Mouse (Mus musculus) B cell, adult 2 months (primary cell): ENCODE measurements around the gene Fgd3.

Experiments used
- DNase-seq, 2 experiments: peaks; one replicate each; pipeline ENCODE4 v3.0.0; 2022

Gene Fgd3

GRCm38 (mm10) chr13:49341012-49341830, 21.1 kb upstream of the Fgd3 start, which contains the start of gene Bicd2:
Bicd2 (plus strand) TSS chr13:49341585.
- peak; percentile 92 to 94 for DNase-seq

DNA sequence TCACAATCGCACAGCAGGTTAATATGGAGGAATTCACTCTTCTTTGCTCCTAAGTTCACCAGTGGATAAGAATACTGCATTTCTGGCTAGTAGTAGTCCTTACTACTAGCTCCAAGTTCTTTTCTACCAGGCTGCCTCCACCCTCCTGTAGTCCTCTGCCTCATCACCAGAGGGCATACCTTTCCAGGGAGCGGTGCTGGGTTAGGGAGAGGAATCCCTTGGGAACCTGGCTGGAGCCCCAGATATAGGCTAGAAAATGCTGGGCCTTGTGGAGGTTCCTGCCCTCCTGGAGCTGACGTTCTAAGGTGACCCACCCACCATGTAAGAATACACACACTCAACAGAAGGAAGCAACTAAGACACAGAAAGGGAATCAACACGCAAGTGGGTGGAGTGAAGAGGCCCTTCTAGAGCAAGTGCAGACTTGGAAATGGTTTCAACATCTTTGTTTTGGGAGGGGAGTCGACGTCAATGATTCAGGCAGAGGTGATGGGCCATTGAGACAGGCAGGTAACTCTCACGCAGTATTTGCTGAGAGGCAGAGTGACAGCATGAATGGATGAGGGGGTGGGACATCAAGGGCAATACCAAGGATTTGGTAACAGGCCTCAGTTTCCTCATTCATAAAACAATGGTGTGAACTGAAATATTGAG, 18.9 kb upstream of the Fgd3 start:
- no peak for DNase-seq

DNA sequence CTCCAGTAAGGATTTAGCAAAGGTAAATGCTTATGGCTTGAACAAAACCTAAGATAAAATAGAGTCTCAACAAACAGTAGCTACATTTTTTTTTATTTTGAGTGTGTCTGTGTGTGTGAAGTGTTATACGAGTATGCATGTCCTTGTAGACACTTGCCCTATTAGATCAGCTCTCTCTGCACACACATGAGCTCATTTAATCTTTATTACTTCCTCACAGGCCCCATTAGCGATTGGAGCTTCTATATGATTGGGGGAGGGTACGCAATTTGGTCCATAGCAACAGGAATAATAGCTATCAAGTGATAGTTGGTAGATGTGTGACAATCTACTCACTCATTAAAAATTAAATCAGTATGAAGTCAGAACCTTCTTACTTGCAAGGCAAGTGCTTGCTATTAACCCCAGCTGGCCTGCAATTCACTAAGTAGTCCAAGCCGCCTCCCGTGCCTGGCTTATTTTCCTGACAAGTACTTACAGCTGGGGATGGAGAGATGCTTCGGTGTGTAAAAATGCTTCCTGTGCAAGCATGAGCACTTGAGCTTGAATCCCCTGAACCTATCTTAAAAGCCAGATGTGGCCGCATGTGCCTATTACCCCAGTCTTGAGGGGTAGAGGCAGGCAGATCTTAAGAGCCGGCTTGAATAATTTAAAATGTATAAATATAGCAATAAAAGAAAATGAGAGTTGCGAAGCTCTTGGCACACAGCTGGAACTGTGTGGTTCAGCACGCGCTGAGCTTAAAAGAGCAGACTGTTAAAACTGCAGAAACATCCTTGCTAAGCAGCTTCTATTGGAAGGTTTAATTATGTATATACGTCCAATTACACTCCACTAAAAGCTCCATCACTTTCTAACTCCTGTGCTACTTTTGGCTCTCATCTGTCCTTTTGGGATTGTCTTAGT, 15.2 kb upstream of the Fgd3 start:
- no peak for DNase-seq

- no peak for DNase-seq
These were observed 13.1 kb upstream of the Fgd3 start for GRCm38 (mm10) chr13:49333250-49333649.

DNA sequence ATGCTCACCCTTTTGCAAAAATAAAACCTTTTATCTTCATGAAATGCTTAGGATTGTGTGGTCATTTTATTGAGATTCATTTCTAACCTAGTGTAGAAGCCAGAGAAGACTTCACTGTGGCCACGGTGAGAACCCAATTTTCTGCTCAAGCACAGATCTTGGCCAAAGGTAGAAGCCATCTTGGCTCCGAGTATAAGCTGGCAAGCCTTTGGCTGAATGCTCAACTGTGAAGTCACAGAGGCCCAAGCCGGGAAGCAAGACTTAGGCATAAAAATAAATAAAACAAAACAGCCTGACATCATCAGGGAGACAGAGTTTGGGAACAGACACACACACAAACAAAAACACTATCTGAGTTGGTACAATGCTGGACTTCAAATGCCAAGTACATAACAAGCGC, 8.0 kb upstream of the Fgd3 start:
- no peak for DNase-seq

- peak; percentile 74 to 80 for DNase-seq
These were observed 6.4 kb upstream of the Fgd3 start for GRCm38 (mm10) chr13:49326246-49327206.

DNA sequence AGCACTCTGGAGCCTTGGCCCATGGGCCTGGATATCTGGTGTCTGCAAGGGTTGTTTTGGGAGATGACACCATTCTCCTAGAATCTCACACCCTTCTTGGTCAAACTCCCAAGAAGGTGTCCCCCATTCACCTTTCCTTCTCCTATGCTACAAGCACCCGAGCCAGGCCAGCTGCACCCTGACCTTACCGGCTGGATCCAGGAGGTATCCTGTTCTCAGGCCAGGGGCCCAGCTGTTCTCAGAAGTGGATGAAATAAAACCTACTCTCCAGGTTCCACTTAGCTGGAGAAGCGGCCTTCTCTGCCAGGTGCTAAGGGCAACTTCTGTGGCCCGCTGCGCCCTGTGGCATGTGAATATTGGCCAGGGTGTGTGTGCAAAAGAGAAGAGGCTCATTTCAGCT, 4.8 kb upstream of the Fgd3 start:
- DNase-seq = no peak

GRCm38 (mm10) chr13:49322739-49323138, 2.6 kb upstream of the Fgd3 start:
- DNase-seq = no peak

GRCm38 (mm10) chr13:49322169-49322568, 2.1 kb upstream of the Fgd3 start:
- no peak for DNase-seq

GRCm38 (mm10) chr13:49321452-49321851, 1.3 kb upstream of the Fgd3 start:
- no peak for DNase-seq

GRCm38 (mm10) chr13:49320514-49320913, 403 bp upstream of the Fgd3 start:
- no peak for DNase-seq

GRCm38 (mm10) chr13:49317914-49318313, 2.2 kb downstream of the Fgd3 start:
- no peak for DNase-seq

DNA sequence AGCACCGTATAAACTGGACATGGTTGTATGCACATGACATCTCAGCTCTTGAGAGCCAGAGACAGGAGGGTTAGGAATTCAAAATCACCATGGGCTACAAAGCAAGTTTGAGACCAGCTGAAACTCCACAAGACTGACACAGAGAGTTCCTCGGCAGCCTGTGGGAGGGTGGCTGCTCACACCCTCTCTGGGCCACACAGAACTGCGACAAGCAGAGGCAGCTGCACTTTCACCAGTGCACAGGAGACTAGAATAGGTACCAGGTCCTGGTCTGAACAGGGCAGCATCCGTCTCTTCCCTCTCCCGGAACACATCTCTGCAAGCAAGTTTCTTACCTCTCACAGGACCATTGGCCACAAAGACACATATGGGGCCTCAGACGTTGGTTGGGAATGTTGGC, 2.6 kb downstream of the Fgd3 start:
- DNase-seq = no peak

GRCm38 (mm10) chr13:49316386-49317162, 3.5 kb downstream of the Fgd3 start:
- no peak for DNase-seq

GRCm38 (mm10) chr13:49311642-49312041, 8.5 kb downstream of the Fgd3 start:
- no peak for DNase-seq

GRCm38 (mm10) chr13:49309501-49309900, 10.6 kb downstream of the Fgd3 start:
- no peak for DNase-seq

DNA sequence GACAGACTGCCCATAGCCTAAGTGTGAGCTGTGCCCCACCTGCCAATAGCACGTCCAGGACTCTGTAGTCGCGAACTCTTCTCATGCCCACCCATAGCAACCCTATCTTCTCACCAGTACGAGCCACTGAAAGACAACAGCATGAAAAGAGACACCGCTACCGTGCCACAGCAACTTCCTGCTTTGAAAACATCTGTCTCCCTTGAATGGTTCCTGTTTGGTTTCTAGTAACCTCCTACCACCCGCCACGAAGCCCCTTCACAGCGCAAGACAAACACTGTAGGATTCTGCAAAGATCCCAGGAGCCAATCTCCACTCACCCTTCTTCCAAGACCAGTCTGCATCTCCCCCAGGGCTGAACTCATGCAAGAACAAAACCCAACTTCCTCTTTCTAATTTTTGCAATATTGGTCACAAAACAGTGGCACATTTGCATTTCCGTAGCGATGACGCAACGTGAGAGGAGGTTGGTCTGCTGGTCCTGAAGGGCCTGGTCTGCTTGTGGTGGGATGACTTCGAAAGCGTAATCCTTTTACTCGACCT, 11.2 kb downstream of the Fgd3 start:
- peak; percentile 87 to 91 for DNase-seq

GRCm38 (mm10) chr13:49308206-49308605, 11.9 kb downstream of the Fgd3 start:
- DNase-seq = peak; percentile 45 to 48

DNA sequence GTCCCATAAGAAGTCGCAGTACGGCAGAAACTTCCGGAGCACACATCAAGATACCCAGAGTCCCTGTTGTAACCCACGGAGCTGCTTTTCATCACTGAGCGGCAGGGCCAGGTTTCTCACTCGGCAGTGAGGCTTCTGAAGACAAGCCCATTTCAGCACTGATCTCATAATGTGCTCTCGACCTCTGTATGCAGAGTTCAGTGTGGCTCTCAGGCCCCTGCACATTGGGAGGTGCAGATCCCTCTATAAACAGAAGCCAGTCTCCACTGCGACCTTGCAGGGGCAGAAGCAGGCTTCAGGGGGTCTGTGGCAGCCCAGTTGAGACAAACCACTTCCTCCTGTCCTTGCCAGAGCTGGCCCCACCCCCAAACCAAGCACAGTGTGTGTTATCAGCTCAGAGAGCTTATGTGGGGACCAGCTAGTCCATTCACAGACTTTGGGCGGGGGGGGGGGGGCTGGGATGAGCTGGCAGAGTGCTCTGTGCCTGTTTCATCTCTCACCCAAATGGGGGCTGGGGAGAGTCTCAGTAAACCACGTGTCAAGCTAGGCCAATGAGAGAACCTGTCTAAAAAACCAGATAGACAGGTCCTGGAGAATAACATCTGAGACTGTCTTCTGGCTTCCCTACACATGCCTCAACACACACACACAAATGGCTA, 12.7 kb downstream of the Fgd3 start:
- DNase-seq = peak; percentile 72 to 75

DNA sequence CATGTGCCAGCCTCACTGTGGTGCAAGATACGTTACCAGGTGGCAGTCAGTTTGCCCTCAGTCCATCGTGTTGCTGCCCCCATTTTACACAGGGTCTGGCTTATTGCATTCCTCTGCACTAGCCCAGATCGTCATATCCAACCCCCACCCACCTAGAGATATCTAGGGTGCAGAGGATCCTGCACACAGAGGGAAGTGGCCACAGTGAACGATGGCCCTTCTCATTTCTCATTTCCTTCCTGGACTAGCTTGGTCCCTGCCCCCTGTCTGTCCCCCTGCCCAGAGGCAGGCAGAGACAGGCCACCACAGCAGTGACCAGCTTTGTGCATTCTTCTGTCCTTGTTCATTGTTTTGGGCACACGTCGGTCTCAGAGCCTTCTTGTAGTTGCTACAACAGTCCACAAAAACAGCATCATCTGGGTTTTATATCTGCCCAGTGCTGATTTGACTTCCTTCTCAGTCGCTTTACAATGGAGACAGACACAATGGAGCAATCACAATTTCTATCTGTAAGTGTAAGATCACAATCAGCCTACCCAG, 13.3 kb downstream of the Fgd3 start:
- DNase-seq = no peak
